Mouse (Mus musculus) frontal cortex, adult (tissue): ENCODE measurements around the gene G0s2.
"Not testable (repeated sequence)": the region's sequence is repeated elsewhere in the genome, so short reads cannot be mapped to it uniquely, and the experiment has no call there.

ENCODE experiments used
- ATAC-seq: cut with Nextera tagmentation; 2 replicates; pipeline ENCODE4 v1.9.2; 2017; ENCODE audit warnings: mild to moderate bottlenecking, moderate library complexity, mixed read lengths; ENCODE audit not compliant: low TSS enrichment

G0s2 gene

GRCm38 (mm10) chr1:193253895-193254294, 19.1 kb downstream of the G0s2 start:
- not testable (repeated sequence) for ATAC-seq

GRCm38 (mm10) chr1:193252616-193253015, 20.4 kb downstream of the G0s2 start:
- ATAC-seq, result no peak

- no peak for ATAC-seq
Observed at GRCm38 (mm10) chr1:193251386-193251785, 21.6 kb downstream of the G0s2 start.

GRCm38 (mm10) chr1:193250026-193250425, 23.0 kb downstream of the G0s2 start:
- peak; percentile 95 for ATAC-seq

- ATAC-seq, result no peak
Observed at GRCm38 (mm10) chr1:193244235-193244634, 28.8 kb downstream of the G0s2 start.

- no peak for ATAC-seq
Observed at GRCm38 (mm10) chr1:193243571-193244193, 29.3 kb downstream of the G0s2 start.

GRCm38 (mm10) chr1:193242863-193243262, 30.2 kb downstream of the G0s2 start:
- no peak for ATAC-seq

GRCm38 (mm10) chr1:193242238-193242637, 30.8 kb downstream of the G0s2 start:
- ATAC-seq, result peak; percentile 97

GRCm38 (mm10) chr1:193241436-193241835, 31.6 kb downstream of the G0s2 start:
- ATAC-seq, result no peak

- 0 out of 2 replicates have a peak, but pooled peaks have one; percentile 18 for ATAC-seq
Observed at GRCm38 (mm10) chr1:193238426-193238825, 34.6 kb downstream of the G0s2 start.

- ATAC-seq, result no peak
Observed at GRCm38 (mm10) chr1:193234930-193235329, 38.1 kb downstream of the G0s2 start.

- ATAC-seq, result no peak
Observed at GRCm38 (mm10) chr1:193234130-193234645, 38.8 kb downstream of the G0s2 start.

- ATAC-seq, result no peak
Observed at GRCm38 (mm10) chr1:193232732-193233131, 40.3 kb downstream of the G0s2 start.

- no peak for ATAC-seq
Observed at GRCm38 (mm10) chr1:193230935-193231334, 42.1 kb downstream of the G0s2 start.

- ATAC-seq, result no peak
Observed at GRCm38 (mm10) chr1:193230531-193230930, 42.5 kb downstream of the G0s2 start.

- ATAC-seq, result no peak
Observed at GRCm38 (mm10) chr1:193229570-193229969, 43.4 kb downstream of the G0s2 start.

GRCm38 (mm10) chr1:193227537-193227936, 45.5 kb downstream of the G0s2 start:
- ATAC-seq, result peak; percentile 48; the same call in 1 of the 2 replicates

- ATAC-seq, result peak; percentile 73
Observed at GRCm38 (mm10) chr1:193226724-193227522, 46.1 kb downstream of the G0s2 start.

- no peak for ATAC-seq
Observed at GRCm38 (mm10) chr1:193226114-193226513, 46.9 kb downstream of the G0s2 start.

- no peak for ATAC-seq
Observed at GRCm38 (mm10) chr1:193225531-193225930, 47.5 kb downstream of the G0s2 start.
